Mouse (Mus musculus) embryonic fibroblast, embryonic 13.5 days (primary cell): ENCODE results near the gene Sparcl1. TPM values are rescaled to one million over a fixed set of nuclear protein-coding genes. Genes with fewer than 3 reads are reported as not detected.

ENCODE experiments used
- H3K27ac ChIP-seq: 2 replicates; pipeline ENCODE4 v1.5.1; 2012; ENCODE audit warnings: low read length, control low read depth, inconsistent platforms; ENCODE audit not compliant: insufficient read depth
- H3K4me1 ChIP-seq: 2 replicates; pipeline ENCODE4 v1.6.1; 2011; ENCODE audit warnings: low read length; ENCODE audit not compliant: control insufficient read depth, insufficient read depth
- H3K4me3 ChIP-seq: 2 replicates; pipeline ENCODE4 v1.5.1; 2011; ENCODE audit warnings: mild to moderate bottlenecking, control low read depth, low read length; ENCODE audit not compliant: insufficient read depth
- CTCF ChIP-seq: IDR thresholded peaks from 2 replicates; pipeline ENCODE4 v1.5.1; 2011; ENCODE audit warnings: mild to moderate bottlenecking, control low read depth, low read length, moderate library complexity, borderline replicate concordance; ENCODE audit not compliant: insufficient read depth
- POLR2A ChIP-seq: IDR thresholded peaks from 2 replicates; pipeline ENCODE4 v1.6.1; 2011; ENCODE audit warnings: low read depth, mild to moderate bottlenecking, control low read depth, low read length, moderate library complexity
- polyA plus RNA-seq: library from polyadenylated mRNA; stranded (reverse); fragments of >200 nt; gene quantifications from 2 replicates; pipeline ENCODE4 v1.2.4, GENCODE M21; 2011; ENCODE audit warnings: low read depth; ENCODE audit not compliant: missing spikeins, insufficient read length

Gene Sparcl1
- polyA plus RNA-seq, 1 experiment, result 4.1 TPM

GRCm38 (mm10) chr5:104035824-104036223 lies 77.7 kb downstream of the Sparcl1 start:
- TF ChIP-seq CTCF, result no peak
- TF ChIP-seq POLR2A, result no peak
- no peak overlapping the region for H3K4me3 ChIP-seq
- H3K4me1 ChIP-seq, result no peaks in the 10 kb centered on the region
- H3K27ac ChIP-seq, result no peak overlapping the region

GRCm38 (mm10) chr5:104035066-104035465 lies 78.5 kb downstream of the Sparcl1 start:
- H3K4me3 ChIP-seq, result no peak overlapping the region
- no peaks in the 10 kb centered on the region for H3K4me1 ChIP-seq
- H3K27ac ChIP-seq, result no peak overlapping the region
- TF ChIP-seq POLR2A, result no peak
- no peak for TF ChIP-seq CTCF

- TF ChIP-seq CTCF (no peak), POLR2A (no peak)
- Histone ChIP-seq H3K4me1 (no peaks in the 10 kb centered on the region), H3K27ac (no peak overlapping the region), H3K4me3 (no peak overlapping the region)
Observed at GRCm38 (mm10) chr5:104032434-104033097, 81.0 kb downstream of the Sparcl1 start.

Other genes with a start within 250 kb of the Sparcl1 start
- 4.9 and 5.1 TPM in 2 replicates for gene Klhl8, start 202.5 kb downstream of the Sparcl1 start, polyA plus RNA-seq
- not detected in 2 replicates for gene Hsd17b13, start 136.3 kb downstream of the Sparcl1 start, polyA plus RNA-seq
- gene Hsd17b11, start 91.8 kb downstream of the Sparcl1 start, polyA plus RNA-seq, result 36.9 and 39.7 TPM in 2 replicates
- gene Nudt9, start 67.4 kb downstream of the Sparcl1 start, polyA plus RNA-seq, result 32.8 and 35.1 TPM in 2 replicates
- gene Gm17660, start 36.1 kb downstream of the Sparcl1 start, polyA plus RNA-seq, result not detected in 2 replicates
- not detected in 2 replicates for gene Dspp, start 57.0 kb upstream of the Sparcl1 start, polyA plus RNA-seq
- gene Dmp1, start 88.9 kb upstream of the Sparcl1 start, polyA plus RNA-seq, result 0.25 TPM in 1 of 2 replicates, not detected in the other
- not detected in 2 replicates for gene Ibsp, start 185.4 kb upstream of the Sparcl1 start, polyA plus RNA-seq
- not detected in 2 replicates for gene Mepe, start 211.6 kb upstream of the Sparcl1 start, polyA plus RNA-seq